Mouse (Mus musculus) spleen, postnatal 4 days (tissue): ENCODE results near the gene Ttc29.

Experiments used
- DNase-seq, 2 experiments: peaks; one replicate each; pipeline ENCODE4 v3.0.0; 2022; ENCODE audit warnings: low spot score in 2 of 2

Ttc29 gene

GRCm38 (mm10) chr8:78278598-78278997 lies 65.5 kb downstream of the Ttc29 start:
- no peak for DNase-seq

- DNase-seq, result no peak
Measured at GRCm38 (mm10) chr8:78284805-78285204, 71.7 kb downstream of the Ttc29 start.

- no peak for DNase-seq
Measured at GRCm38 (mm10) chr8:78285366-78285765, 72.3 kb downstream of the Ttc29 start.

- no peak for DNase-seq
Measured at GRCm38 (mm10) chr8:78289374-78289971, 76.4 kb downstream of the Ttc29 start.

GRCm38 (mm10) chr8:78290274-78290673 lies 77.2 kb downstream of the Ttc29 start:
- no peak for DNase-seq

- no peak for DNase-seq
Measured at GRCm38 (mm10) chr8:78295494-78295893, 82.4 kb downstream of the Ttc29 start.

- DNase-seq, result no peak
Measured at GRCm38 (mm10) chr8:78303579-78303978, 90.5 kb downstream of the Ttc29 start.

- no peak for DNase-seq
Measured at GRCm38 (mm10) chr8:78306604-78307003, 93.5 kb downstream of the Ttc29 start.

- DNase-seq, result no peak
Measured at GRCm38 (mm10) chr8:78307131-78307530, 94.0 kb downstream of the Ttc29 start.

- DNase-seq, result no peak
Measured at GRCm38 (mm10) chr8:78309539-78309938, 96.4 kb downstream of the Ttc29 start.

- DNase-seq, result no peak
Measured at GRCm38 (mm10) chr8:78315576-78315975, 102.5 kb downstream of the Ttc29 start.

GRCm38 (mm10) chr8:78317666-78318065 lies 104.6 kb downstream of the Ttc29 start:
- no peak for DNase-seq

GRCm38 (mm10) chr8:78323391-78323790 lies 110.3 kb downstream of the Ttc29 start:
- DNase-seq, result no peak

GRCm38 (mm10) chr8:78340689-78341529 lies 127.8 kb downstream of the Ttc29 start:
- DNase-seq, result no peak

- no peak for DNase-seq
Measured at GRCm38 (mm10) chr8:78342151-78342550, 129.1 kb downstream of the Ttc29 start.

- DNase-seq, result no peak
Measured at GRCm38 (mm10) chr8:78344006-78344405, 130.9 kb downstream of the Ttc29 start.

GRCm38 (mm10) chr8:78345705-78346104 lies 132.6 kb downstream of the Ttc29 start:
- DNase-seq, result no peak

GRCm38 (mm10) chr8:78346131-78346621 lies 133.1 kb downstream of the Ttc29 start:
- DNase-seq, result no peak

GRCm38 (mm10) chr8:78353902-78354301 lies 140.8 kb downstream of the Ttc29 start:
- DNase-seq, result no peak

GRCm38 (mm10) chr8:78354801-78355200 lies 141.7 kb downstream of the Ttc29 start:
- DNase-seq, result no peak

- DNase-seq, result no peak
Measured at GRCm38 (mm10) chr8:78390756-78391155, 177.7 kb downstream of the Ttc29 start.

- no peak for DNase-seq
Measured at GRCm38 (mm10) chr8:78419272-78419671, 206.2 kb downstream of the Ttc29 start.

- no peak for DNase-seq
Measured at GRCm38 (mm10) chr8:78420101-78420503, 207.0 kb downstream of the Ttc29 start.
